ENCODE assay signal across 12 mouse cellular contexts in the genomic region with DNA sequence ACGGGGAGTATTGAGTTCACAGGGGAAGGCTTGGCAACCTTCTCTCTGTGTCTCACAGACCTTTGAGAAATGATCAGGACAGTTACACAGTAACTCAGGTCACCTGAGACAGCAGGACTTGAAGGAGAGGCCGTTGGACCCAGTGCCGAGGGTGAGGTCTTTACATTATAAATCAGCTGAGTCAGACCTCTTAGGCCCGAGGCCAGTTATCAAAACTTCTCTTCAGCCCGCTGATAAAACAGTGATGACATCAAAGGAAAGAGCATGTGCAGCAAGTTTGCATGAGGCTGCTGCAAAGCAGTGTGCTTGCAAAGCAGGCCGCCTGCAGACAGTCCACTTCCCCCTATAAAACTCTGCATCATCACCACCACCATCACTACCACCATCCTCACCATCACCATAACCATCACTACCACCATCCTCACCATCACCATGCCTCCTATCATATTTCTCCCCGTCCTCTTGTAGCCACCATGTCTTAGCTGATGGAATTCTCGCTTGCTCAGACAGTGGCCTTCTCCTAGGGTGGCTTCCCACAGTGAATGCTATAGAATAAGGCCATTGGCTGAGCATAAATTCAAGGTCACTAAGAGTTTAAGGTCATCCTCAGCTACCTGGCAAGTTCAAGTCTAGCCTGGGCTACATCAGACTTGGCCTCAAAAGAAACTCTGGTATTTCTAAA.
DNase-seq lines count a peak whose midpoint lies in the region; ATAC-seq and TF ChIP-seq lines count a peak whose summit lies in the region.
"Had no signal": no experiment of that assay in that cellular context is flagged by ENCODE, and none has a peak within 500 bp of the region (broad histone marks: within the 10 kb centered on the region; RNA-seq: fewer than 3 reads in every experiment).

No protein-coding gene starts in this region.

- H3K4me2 ChIP-seq in kidney, embryonic 16.5 days (replicated peaks; ENCODE audit: low read depth, low read length), result no peak overlapping the region
- H3K4me2 ChIP-seq: hindbrain, embryonic 14.5 days had no signal

- H3K27me3 ChIP-seq in kidney, embryonic 16.5 days (ENCODE audit: insufficient read depth, low read length), result no peaks in the 10 kb centered on the region
- H3K27me3 ChIP-seq in small intestine, adult 2 months (ENCODE audit: control insufficient read depth, insufficient read depth, low read length), result no peaks in the 10 kb centered on the region

- H3K27ac ChIP-seq in gastrocnemius, adult 2 months, result peak overlapping the region; percentile 83
- H3K27ac ChIP-seq in kidney, embryonic 16.5 days (ENCODE audit: low read length), result peak overlapping the region; percentile 74
- H3K27ac ChIP-seq in small intestine, adult 2 months (ENCODE audit: insufficient read depth, low read depth, low read length), result peak overlapping the region; percentile 29; the same call in 1 of the 2 replicates
- H3K27ac ChIP-seq: hindbrain, embryonic 14.5 days had no signal

- H3K9me3 ChIP-seq in kidney, embryonic 16.5 days (ENCODE audit: low read length), result no peaks in the 10 kb centered on the region

- no peaks in the 10 kb centered on the region for H3K36me3 ChIP-seq in kidney, embryonic 16.5 days (ENCODE audit: insufficient read depth, low read length)
- no peaks in the 10 kb centered on the region for H3K36me3 ChIP-seq in small intestine, adult 2 months (ENCODE audit: control insufficient read depth, insufficient read depth, low read length)

- TF ChIP-seq CTCF in gastrocnemius, adult 2 months (IDR thresholded peaks at IDR 0.05), result no peak
- no peak for TF ChIP-seq CTCF in small intestine, adult 2 months (IDR thresholded peaks at IDR 0.05; ENCODE audit: extremely low read depth, insufficient read length, insufficient replicate concordance, low read depth, low read length)

- DNase-seq in gastrocnemius, adult 2 months, result peak; percentile 28
- no peak for DNase-seq in gastrocnemius, adult 8-10 months (ENCODE audit: low spot score in 2 of 2)
- DNase-seq in spleen, adult 18-20 months, result no peak
- DNase-seq in cerebellum, adult 11-12 months, result no peak
- DNase-seq: cerebellum, adult 9-11 months; liver, postnatal 0 days had no signal

- H3K4me3 ChIP-seq in gastrocnemius, adult 2 months, result peak overlapping the region; percentile 19; the same call in 1 of the 2 replicates
- no peak overlapping the region for H3K4me3 ChIP-seq in kidney, embryonic 16.5 days (ENCODE audit: low read length)
- H3K4me3 ChIP-seq in small intestine, adult 2 months (ENCODE audit: low read depth, low read length), result no peak overlapping the region

- H3K9ac ChIP-seq in kidney, embryonic 16.5 days (replicated peaks; ENCODE audit: low read length), result no peak overlapping the region
- H3K9ac ChIP-seq: hindbrain, embryonic 14.5 days; liver, postnatal 0 days had no signal

- TF ChIP-seq POLR2A in small intestine, adult 2 months (IDR thresholded peaks at IDR 0.05; ENCODE audit: low read depth, low read length), result no peak

- ATAC-seq in common myeloid progenitor, adult 5-6 weeks (replicated peaks; ENCODE audit: low read depth, poor library complexity, severe bottlenecking), result 0 out of 2 replicates have a peak, but pooled peaks have one; percentile 6
- peak; percentile 71 for ATAC-seq in kidney, embryonic 16.5 days (ENCODE audit: low FRiP score, low TSS enrichment)
- no peak for ATAC-seq in erythroblast, adult 5-6 weeks (replicated peaks; ENCODE audit: low FRiP score, poor library complexity, severe bottlenecking)
- ATAC-seq: forebrain, embryonic 14.5 days; liver, postnatal 0 days had no signal

- peaks cover 54% of the 10 kb centered on the region for H3K4me1 ChIP-seq in kidney, embryonic 16.5 days (ENCODE audit: insufficient read depth, low read length)
- H3K4me1 ChIP-seq in small intestine, adult 2 months (ENCODE audit: control insufficient read depth, insufficient read depth, insufficient read length, low read length), result peaks cover 8% of the 10 kb centered on the region; the same call in 1 of the 2 replicates

- WGBS in kidney, embryonic 16.5 days, result 37% methylated on average over 8 of the region's 8 CpGs
- 32% methylated on average over 8 of the region's 8 CpGs for WGBS in small intestine, adult 2 months

- intact Hi-C loops in gastrocnemius, adult 2 months (cut with DNase I), result no loop called here

Comparison
In these comparisons a context has a peak if more than half of its experiments do, and no peak if none do; other contexts are left out.
1. H3K27ac ChIP-seq: peak in every context shown above with its lines; median percentile 83 in gastrocnemius, adult 2 months; 74 in kidney, embryonic 16.5 days; 29 in small intestine, adult 2 months.